Mouse (Mus musculus): Measurements from ENCODE around the gene Ushbp1.

DNA sequence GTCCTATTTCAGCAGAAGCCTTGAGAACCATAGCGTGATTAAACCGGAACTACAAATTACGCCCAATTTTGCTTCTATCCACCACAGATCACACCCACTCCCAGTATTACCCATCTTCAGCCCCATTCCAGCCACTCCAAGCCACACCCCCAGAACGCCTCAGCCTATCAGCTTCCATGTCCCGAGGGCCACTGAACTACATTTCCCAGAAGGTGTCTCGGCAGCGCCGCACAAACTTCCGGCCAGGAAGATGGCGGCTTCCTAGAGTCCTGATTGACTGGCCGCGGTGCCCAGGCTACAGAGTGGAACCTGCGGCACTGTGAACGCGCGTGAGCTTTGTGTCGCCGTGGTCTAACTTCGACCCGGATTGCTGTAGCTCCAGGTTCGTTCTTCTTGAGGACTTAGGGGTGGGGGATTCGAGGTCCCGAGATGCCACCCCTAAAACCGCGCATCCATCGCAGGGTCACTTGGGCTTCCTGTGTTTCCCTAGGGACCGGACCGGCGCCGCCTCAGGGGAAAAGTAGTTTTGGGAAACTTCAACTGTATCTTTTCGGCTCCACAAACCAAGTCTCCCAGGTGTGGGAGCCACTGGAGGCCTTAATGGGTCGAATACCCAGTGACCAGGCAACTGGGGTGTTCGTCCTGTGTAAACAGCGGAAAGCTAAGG lies 1.2 kb upstream of the Ushbp1 start, which contains the start of gene Babam1:
- TF ChIP-seq CTCF (IDR thresholded peaks at IDR 0.05; ENCODE audit: insufficient read depth, low read length), result no peak
- TF ChIP-seq POLR2A (IDR thresholded peaks at IDR 0.05; ENCODE audit: borderline replicate concordance, extremely low read depth, low read depth, low read length), result peak; percentile 77; the same call in 1 of the 2 replicates

Measured in lung, adult 2 months (tissue).